Mouse (Mus musculus) thymus, postnatal 10 days (tissue): ENCODE measurements around the gene Gnai2.

Experiments used
- DNase-seq, 2 experiments: peaks; one replicate each; pipeline ENCODE4 v3.0.0; 2021; ENCODE audit warnings: low spot score in 2 of 2

Gene Gnai2

GRCm38 (mm10) chr9:107658096-107658495 lies 22.9 kb upstream of the Gnai2 start:
- no peak for DNase-seq

- no peak for DNase-seq
Measured at GRCm38 (mm10) chr9:107657144-107657543, 22.0 kb upstream of the Gnai2 start.

- DNase-seq, result no peak
Measured at GRCm38 (mm10) chr9:107654585-107654984, 19.4 kb upstream of the Gnai2 start.

- DNase-seq, result no peak
Measured at GRCm38 (mm10) chr9:107653474-107653873, 18.3 kb upstream of the Gnai2 start.

- DNase-seq, result no peak
Measured at GRCm38 (mm10) chr9:107650708-107651481, 15.7 kb upstream of the Gnai2 start.

GRCm38 (mm10) chr9:107650225-107650624 lies 15.1 kb upstream of the Gnai2 start:
- no peak for DNase-seq

GRCm38 (mm10) chr9:107648767-107649166 lies 13.6 kb upstream of the Gnai2 start:
- no peak for DNase-seq

GRCm38 (mm10) chr9:107646975-107647374 lies 11.8 kb upstream of the Gnai2 start:
- no peak for DNase-seq

- peak; percentile 63 to 87 for DNase-seq
Measured at GRCm38 (mm10) chr9:107645577-107645976, 10.4 kb upstream of the Gnai2 start.

GRCm38 (mm10) chr9:107645153-107645510 lies 10.0 kb upstream of the Gnai2 start:
- DNase-seq, result no peak

- peak; percentile 86 to 97 for DNase-seq
Measured at GRCm38 (mm10) chr9:107644495-107645152, 9.5 kb upstream of the Gnai2 start.

- no peak for DNase-seq
Measured at GRCm38 (mm10) chr9:107643544-107644214, 8.5 kb upstream of the Gnai2 start.

- no peak for DNase-seq
Measured at GRCm38 (mm10) chr9:107641666-107642065, 6.5 kb upstream of the Gnai2 start.

- peak in 1 of 2 experiments; percentile 30 for DNase-seq
Measured at GRCm38 (mm10) chr9:107640257-107640772, 5.1 kb upstream of the Gnai2 start.

- no peak for DNase-seq
Measured at GRCm38 (mm10) chr9:107637070-107637469, 1.9 kb upstream of the Gnai2 start.

- no peak for DNase-seq
Measured at GRCm38 (mm10) chr9:107634406-107635278, 525 bp downstream of the Gnai2 start.

GRCm38 (mm10) chr9:107633661-107634405 lies 1.3 kb downstream of the Gnai2 start:
- peak in 1 of 2 experiments; percentile 47 for DNase-seq

- peak; percentile 86 to 87 for DNase-seq
Measured at GRCm38 (mm10) chr9:107633091-107633660, 2.0 kb downstream of the Gnai2 start.

- DNase-seq, result peak in 1 of 2 experiments; percentile 34
Measured at GRCm38 (mm10) chr9:107632478-107632877, 2.7 kb downstream of the Gnai2 start.

- no peak for DNase-seq
Measured at GRCm38 (mm10) chr9:107631861-107632260, 3.3 kb downstream of the Gnai2 start.
